Mouse (Mus musculus) liver, adult 2 months (tissue): ENCODE measurements at regions not wholly inside any gene's neighbourhood (a gene's known extent, or its start where the extent isn't known, plus 50 kb on each side); places are given as distances from the start of the nearest gene placed in this dataset.

Experiments
- DNase-seq: peaks from one replicate; pipeline ENCODE4 v3.0.0-alpha.2; 2011; ENCODE audit warnings: low read depth, low spot score; ENCODE audit errors: extremely low read depth
- H3K27ac ChIP-seq: fragments of 200-500 bp; replicated peaks from 2 replicates; pipeline ENCODE4 v1.5.1; 2012; ENCODE audit warnings: low read depth, mild to moderate bottlenecking, control low read depth, inconsistent platforms, low read length; ENCODE audit not compliant: insufficient read depth
- H3K27me3 ChIP-seq: fragments of 200-500 bp; 2 replicates; pipeline ENCODE4 v1.6.1; 2012; ENCODE audit warnings: mild to moderate bottlenecking, moderate library complexity, low read length, inconsistent platforms; ENCODE audit not compliant: control insufficient read depth, insufficient read depth
- H3K36me3 ChIP-seq: fragments of 200-500 bp; 2 replicates; pipeline ENCODE4 v1.6.1; 2012; ENCODE audit warnings: low read length, inconsistent platforms; ENCODE audit not compliant: control insufficient read depth, insufficient read depth
- H3K4me1 ChIP-seq: fragments of 200-500 bp; 2 replicates; pipeline ENCODE4 v1.6.1; 2011; ENCODE audit warnings: low read length; ENCODE audit not compliant: control insufficient read depth, insufficient read depth
- H3K4me3 ChIP-seq: fragments of 200-500 bp; 2 replicates; pipeline ENCODE4 v1.5.1; 2011; ENCODE audit warnings: low read depth, mild to moderate bottlenecking, control low read depth, low read length, moderate library complexity; ENCODE audit not compliant: insufficient read depth
- H3K79me2 ChIP-seq: fragments of 200-500 bp; 2 replicates; pipeline ENCODE4 v1.6.1; 2012; ENCODE audit warnings: inconsistent platforms, mild to moderate bottlenecking, low read length, moderate library complexity; ENCODE audit not compliant: control insufficient read depth, insufficient read depth
- H3K9ac ChIP-seq: fragments of 200-500 bp; 2 replicates; pipeline ENCODE4 v1.6.1; 2012; ENCODE audit warnings: low read depth, mild to moderate bottlenecking, control low read depth, inconsistent platforms, low read length
- CTCF ChIP-seq: fragments of 200-500 bp; IDR thresholded peaks from 2 replicates; pipeline ENCODE4 v1.5.1; 2011; ENCODE audit warnings: low read depth, low read length, control low read depth
- POLR2A ChIP-seq: fragments of 200-500 bp; IDR thresholded peaks from 2 replicates; pipeline ENCODE4 v1.6.1; 2011; ENCODE audit warnings: low read length, control low read depth; ENCODE audit not compliant: insufficient read depth; ENCODE audit errors: extremely low read depth
- WGBS: fragments of 180-500 bp; shearing (Covaris S2); methylation state at CpG from one replicate; pipeline ENCODE4 v1.1.7; 2018; 5-methylcytosine and 5-hydroxymethylcytosine counted together

GRCm38 (mm10) chr5:101163112-101163511 lies 317.6 kb downstream of the Gpat3 start:
- no peaks in the 10 kb centered on the region for H3K27me3 ChIP-seq
- H3K4me3 ChIP-seq = no peak overlapping the region
- no peaks in the 10 kb centered on the region for H3K4me1 ChIP-seq
- no peak for DNase-seq
- H3K36me3 ChIP-seq = no peaks in the 10 kb centered on the region
- no peak overlapping the region for H3K27ac ChIP-seq
- 33% methylated on average over 5 of the region's 5 CpGs for WGBS
- no peaks in the 10 kb centered on the region for H3K79me2 ChIP-seq
- H3K9ac ChIP-seq = no peak overlapping the region
- TF ChIP-seq CTCF (no peak), POLR2A (no peak)

GRCm38 (mm10) chr5:101157416-101157815 lies 311.9 kb downstream of the Gpat3 start:
- H3K79me2 ChIP-seq = no peaks in the 10 kb centered on the region
- no peak overlapping the region for H3K9ac ChIP-seq
- no peaks in the 10 kb centered on the region for H3K36me3 ChIP-seq
- WGBS = 52% methylated on average over 1 of the region's 1 CpGs
- DNase-seq = no peak
- no peaks in the 10 kb centered on the region for H3K27me3 ChIP-seq
- no peak overlapping the region for H3K27ac ChIP-seq
- H3K4me3 ChIP-seq = no peak overlapping the region
- TF ChIP-seq CTCF = no peak
- TF ChIP-seq POLR2A = no peak
- H3K4me1 ChIP-seq = no peaks in the 10 kb centered on the region

- no peak for DNase-seq
- Histone ChIP-seq H3K4me3 (no peak overlapping the region), H3K27me3 (no peaks in the 10 kb centered on the region), H3K4me1 (no peaks in the 10 kb centered on the region), H3K36me3 (no peaks in the 10 kb centered on the region), H3K9ac (no peak overlapping the region), H3K79me2 (no peaks in the 10 kb centered on the region), H3K27ac (no peak overlapping the region)
- WGBS = 76% methylated on average over 3 of the region's 3 CpGs
- no peak for TF ChIP-seq CTCF
- TF ChIP-seq POLR2A = no peak
These were observed 300.8 kb downstream of the Gpat3 start for GRCm38 (mm10) chr5:101146345-101146744.

GRCm38 (mm10) chr5:101124941-101125453 lies 279.5 kb downstream of the Gpat3 start:
- Histone ChIP-seq H3K27ac (no peak overlapping the region), H3K79me2 (no peaks in the 10 kb centered on the region), H3K36me3 (no peaks in the 10 kb centered on the region), H3K9ac (no peak overlapping the region), H3K27me3 (no peaks in the 10 kb centered on the region), H3K4me3 (no peak overlapping the region), H3K4me1 (no peaks in the 10 kb centered on the region)
- WGBS = 73% methylated on average over 5 of the region's 5 CpGs
- TF ChIP-seq CTCF (no peak), POLR2A (no peak)
- DNase-seq = no peak

- no peak overlapping the region for H3K27ac ChIP-seq
- no peaks in the 10 kb centered on the region for H3K27me3 ChIP-seq
- DNase-seq = no peak
- WGBS = 94% methylated on average over 6 of the region's 6 CpGs
- no peaks in the 10 kb centered on the region for H3K79me2 ChIP-seq
- H3K4me3 ChIP-seq = no peak overlapping the region
- no peaks in the 10 kb centered on the region for H3K36me3 ChIP-seq
- H3K4me1 ChIP-seq = no peaks in the 10 kb centered on the region
- no peak overlapping the region for H3K9ac ChIP-seq
- TF ChIP-seq CTCF = no peak
- TF ChIP-seq POLR2A = no peak
These were observed 277.4 kb downstream of the Gpat3 start for GRCm38 (mm10) chr5:101122914-101123313.

GRCm38 (mm10) chr5:101120509-101121201 lies 275.1 kb downstream of the Gpat3 start:
- Histone ChIP-seq H3K27ac (no peak overlapping the region), H3K9ac (no peak overlapping the region), H3K79me2 (no peaks in the 10 kb centered on the region), H3K36me3 (no peaks in the 10 kb centered on the region), H3K4me1 (no peaks in the 10 kb centered on the region), H3K4me3 (no peak overlapping the region), H3K27me3 (no peaks in the 10 kb centered on the region)
- DNase-seq = no peak
- WGBS = 56% methylated on average over 5 of the region's 5 CpGs
- no peak for TF ChIP-seq CTCF
- no peak for TF ChIP-seq POLR2A
